Mouse (Mus musculus) ovary, adult 18-20 months (tissue): ENCODE results near the gene Gm49661.
A peak's percentile ranks its signal among the peaks of the same experiment; 100 is the strongest.

ENCODE experiments used
- DNase-seq: peaks from one replicate; pipeline ENCODE4 v3.0.0; 2022; ENCODE audit warnings: low spot score, mixed read lengths

The Gm49661 gene

GRCm38 (mm10) chr8:84969241-84970134, at the start of gene Gm49661, which contains the start of the genes Prdx2 and Rnaseh2a:
Gene Gm49661, minus strand, starts transcription at chr8:84969433.
Gene Prdx2, plus strand, starts transcription at chr8:84969587.
Gene Rnaseh2a, minus strand, starts transcription at chr8:84969767.
- DNase-seq = peak; percentile 67

- no peak for DNase-seq
Observed at GRCm38 (mm10) chr8:85017209-85017608, 48.0 kb upstream of the Gm49661 start.

DNA sequence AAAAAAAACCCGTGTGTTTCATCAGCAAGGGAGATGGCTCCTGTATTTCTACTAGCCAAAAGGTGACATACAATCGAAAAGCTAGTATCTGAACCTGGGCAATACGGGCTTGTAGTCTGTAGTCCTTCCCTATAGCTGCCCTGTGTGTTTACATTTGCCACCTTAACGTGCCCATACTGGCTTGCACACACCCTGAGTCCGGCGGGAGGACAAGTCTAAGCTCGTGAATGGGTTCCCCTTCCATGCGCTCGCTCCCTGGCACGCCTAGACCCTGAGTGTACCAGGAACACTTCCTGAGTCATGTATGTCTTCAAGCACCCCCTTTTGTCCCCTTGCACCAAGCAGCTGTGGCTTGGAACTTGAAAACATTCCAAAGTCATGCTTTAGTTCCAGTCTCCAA, 47.5 kb upstream of the Gm49661 start:
- DNase-seq = no peak

DNA sequence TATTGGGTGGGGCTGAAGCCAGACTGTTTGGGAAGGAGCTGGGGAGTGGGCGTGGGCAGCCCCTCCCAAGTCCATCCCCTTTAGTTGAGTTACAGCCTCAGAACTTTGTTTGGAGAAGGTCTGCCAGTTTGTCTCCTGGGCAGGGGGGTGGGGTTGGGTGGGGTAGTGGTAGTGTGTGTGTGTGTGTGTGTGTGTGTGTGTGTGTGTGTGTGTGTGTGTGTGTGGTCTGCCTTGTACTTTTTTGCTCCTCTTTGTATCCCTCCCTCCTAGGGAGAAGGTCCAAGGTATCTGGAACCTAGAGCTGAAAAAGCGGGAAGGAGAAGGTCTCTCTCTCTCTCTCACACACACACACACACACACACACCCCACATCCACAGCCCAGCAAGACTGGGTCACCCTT, 45.2 kb upstream of the Gm49661 start, which contains the start of gene Best2:
Best2 (minus strand) TSS at position 101 of the 400 bp plus-strand sequence.
- DNase-seq = no peak

DNA sequence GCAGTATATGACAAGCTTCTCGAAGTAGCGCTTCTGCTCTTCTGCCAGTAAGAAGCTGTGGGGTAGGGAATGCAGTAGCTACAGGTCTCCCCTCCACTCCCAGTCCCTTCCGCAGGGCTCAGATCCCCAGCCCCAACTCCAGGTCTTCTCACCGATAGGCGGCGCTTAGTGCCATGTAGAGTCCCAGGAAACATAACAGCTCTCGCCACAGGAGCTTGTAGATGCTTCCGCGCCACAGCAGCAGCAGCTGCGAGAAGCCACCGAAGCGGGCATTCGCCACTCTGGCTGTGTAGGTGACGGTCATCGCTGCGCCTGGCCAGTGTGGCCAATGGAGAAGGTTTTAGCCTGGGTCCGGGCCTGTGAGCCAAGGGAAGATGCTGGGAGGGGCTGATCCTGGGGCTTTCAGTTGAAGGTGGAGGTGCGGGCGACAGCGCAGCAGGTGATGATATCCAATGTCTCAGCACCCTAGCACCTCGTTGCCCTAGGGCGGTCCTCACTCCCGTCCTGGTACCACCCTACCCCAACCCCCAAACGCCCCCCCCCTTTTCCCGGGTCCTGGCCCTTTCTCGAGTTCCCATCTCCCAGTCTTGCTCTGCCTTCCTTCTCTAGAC, 44.1 kb upstream of the Gm49661 start:
- DNase-seq = no peak

GRCm38 (mm10) chr8:85011242-85011641, 42.0 kb upstream of the Gm49661 start:
- DNase-seq = no peak

- no peak for DNase-seq
Observed at GRCm38 (mm10) chr8:85007686-85008085, 38.5 kb upstream of the Gm49661 start.

DNA sequence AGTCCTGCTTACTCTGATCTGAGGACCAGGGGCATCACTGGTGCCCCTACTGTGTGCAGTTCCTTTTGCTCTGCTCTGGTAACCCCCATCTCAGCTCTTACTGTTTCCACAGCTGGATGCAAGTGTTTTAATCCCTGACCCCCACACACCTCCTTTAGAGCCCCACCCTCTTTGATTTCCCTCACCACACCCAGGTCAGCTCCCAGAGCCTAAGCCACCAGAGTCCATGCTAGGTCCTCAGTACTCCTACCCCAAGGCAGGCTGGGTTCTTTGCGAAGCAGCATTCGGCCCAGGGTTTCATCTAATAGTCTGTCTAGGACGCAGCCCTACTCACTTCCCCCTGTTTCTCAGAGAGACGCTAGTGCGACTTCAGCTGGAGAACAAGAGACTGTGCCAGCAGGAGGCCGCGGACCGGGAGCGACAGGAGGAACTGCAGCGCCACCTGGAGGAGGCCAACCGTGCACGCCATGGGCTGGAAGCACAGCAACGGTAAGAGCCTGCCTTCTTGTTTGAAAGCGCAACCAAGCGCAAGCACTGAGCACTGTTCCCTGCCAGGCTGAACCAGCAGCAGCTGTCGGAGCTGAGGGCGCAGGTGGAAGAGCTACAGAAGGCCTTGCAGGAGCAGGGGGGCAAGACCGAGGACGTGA, 28.5 kb upstream of the Gm49661 start:
- peak; percentile 69 for DNase-seq

- DNase-seq = no peak
Observed at GRCm38 (mm10) chr8:84996978-84997377, 27.7 kb upstream of the Gm49661 start.

GRCm38 (mm10) chr8:84995680-84996079, 26.4 kb upstream of the Gm49661 start:
- DNase-seq = no peak

- DNase-seq = no peak
Observed at GRCm38 (mm10) chr8:84994375-84994774, 25.1 kb upstream of the Gm49661 start.

GRCm38 (mm10) chr8:84990836-84991235, 21.6 kb upstream of the Gm49661 start:
- no peak for DNase-seq

DNA sequence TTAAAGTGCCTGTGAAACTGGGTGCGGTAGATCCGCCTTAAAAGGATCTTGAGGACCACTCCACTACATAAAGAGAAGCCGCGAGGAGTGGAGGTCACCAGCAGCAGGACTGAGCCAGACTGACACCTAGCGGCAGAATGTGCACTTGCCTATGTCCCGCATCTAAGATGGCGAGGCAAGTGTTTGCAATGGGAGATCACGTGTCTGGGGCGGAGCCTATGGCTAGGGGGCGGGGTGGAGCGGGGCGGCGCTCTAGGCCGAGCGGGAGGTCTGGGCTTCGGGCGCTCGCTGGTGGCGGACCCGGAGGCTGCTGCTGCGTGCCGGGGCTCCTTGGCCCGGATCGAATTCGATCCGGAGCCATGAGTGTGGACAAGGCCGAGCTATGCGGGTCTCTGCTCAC, 21.1 kb upstream of the Gm49661 start, which contains the start of gene Hook2:
Hook2 (plus strand) TSS at position 255 of the 400 bp plus-strand sequence.
- peak; percentile 93 for DNase-seq

DNA sequence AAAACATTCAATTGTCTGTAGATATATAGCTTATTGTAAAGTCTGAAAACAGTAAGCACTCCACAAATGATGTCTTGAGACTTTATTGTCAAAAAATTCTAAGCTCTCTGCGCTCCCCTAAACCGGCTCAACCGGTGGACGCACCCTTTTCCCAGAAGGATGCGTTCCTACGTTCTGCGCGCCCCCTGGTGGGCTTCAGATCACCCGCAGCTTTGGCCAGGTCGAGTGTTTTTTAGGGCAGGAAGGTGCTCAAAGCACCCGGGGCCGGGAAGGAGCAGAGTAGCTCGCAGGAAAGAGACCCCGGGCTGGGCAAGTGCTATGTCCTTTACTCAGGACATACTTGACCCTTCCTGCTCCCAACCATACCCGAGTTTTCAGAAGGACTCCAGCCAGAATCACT, 20.6 kb upstream of the Gm49661 start:
- peak; percentile 80 for DNase-seq

GRCm38 (mm10) chr8:84989311-84989731, 20.1 kb upstream of the Gm49661 start:
- no peak for DNase-seq

GRCm38 (mm10) chr8:84987903-84988302, 18.7 kb upstream of the Gm49661 start:
- no peak for DNase-seq

DNA sequence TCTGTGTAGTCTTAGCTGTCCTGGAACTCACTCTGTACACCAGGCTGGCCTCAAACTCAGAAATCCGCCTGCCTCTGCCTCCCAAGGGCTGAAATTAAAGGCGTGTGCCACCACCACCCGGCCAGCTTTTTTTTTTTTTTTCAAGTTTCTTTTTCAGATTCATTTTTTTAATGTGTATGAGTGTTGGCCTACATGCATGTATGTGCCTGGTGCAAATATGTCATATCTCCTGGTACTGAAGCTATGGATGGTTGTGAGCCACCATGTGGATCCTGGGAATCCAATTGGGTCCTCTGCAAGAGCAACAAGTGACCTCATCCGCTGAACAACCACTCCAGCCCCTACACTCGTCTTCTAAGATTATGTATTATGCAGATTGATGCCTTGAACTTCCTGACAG, 18.2 kb upstream of the Gm49661 start:
- no peak for DNase-seq

DNA sequence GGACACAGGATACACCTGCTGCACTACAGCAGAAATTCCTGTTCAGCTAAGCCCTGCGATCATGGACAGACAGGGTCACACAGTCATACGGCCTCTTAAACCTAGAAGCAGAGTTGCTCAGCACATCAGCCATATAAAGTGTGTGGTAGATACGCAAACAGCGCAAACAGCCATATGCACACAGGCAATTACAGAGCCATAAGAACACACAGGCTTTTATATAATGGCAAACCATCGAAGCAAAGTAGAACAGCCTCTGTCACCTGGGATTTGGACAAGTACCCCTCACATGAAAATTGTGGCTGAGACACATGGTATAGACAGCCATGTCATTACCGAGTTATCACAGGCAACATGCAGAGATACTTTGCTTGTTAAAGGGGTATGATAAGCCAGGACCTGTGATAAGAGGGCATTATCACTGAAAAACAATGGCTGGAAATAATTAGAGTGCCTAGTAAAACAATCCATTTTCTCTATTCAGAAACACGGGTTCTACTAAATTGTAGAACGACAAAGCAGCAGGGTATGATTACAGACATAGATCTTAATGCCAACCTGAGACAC, 17.2 kb upstream of the Gm49661 start:
- DNase-seq = no peak

DNA sequence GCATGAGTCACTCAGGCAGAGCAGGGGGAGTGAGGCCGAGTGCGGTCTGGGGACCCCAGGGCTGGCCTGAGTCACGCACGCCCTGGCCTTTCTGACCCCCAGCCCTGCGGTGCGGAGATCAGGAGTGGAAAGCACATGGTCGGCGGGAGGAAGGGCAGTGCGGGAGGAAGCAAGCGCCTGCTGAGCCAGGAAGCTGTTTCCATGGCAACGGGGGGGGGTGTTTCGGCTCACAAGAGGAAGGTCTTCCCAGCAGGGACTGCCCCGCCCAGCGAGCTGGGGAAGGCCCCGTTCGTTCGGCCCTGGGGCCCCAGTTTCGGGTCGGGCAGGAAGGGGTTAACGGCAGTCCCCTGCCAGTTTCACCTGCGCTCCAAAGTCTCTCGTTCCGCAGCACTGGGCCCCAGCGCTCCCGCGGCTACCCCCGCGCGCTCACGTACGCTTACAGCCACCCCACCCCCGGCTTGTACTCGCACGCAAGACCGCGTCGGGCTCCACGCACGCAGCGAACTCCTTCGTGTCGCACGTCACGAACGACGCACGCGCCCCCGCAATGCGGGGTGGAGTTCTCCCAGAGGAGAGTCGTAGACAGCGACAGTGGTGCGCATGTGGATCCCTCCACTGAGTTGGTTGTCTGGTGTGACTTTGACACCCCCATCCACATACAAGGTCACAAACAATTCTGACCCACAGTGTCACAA, 16.6 kb upstream of the Gm49661 start:
- peak; percentile 82 for DNase-seq

DNA sequence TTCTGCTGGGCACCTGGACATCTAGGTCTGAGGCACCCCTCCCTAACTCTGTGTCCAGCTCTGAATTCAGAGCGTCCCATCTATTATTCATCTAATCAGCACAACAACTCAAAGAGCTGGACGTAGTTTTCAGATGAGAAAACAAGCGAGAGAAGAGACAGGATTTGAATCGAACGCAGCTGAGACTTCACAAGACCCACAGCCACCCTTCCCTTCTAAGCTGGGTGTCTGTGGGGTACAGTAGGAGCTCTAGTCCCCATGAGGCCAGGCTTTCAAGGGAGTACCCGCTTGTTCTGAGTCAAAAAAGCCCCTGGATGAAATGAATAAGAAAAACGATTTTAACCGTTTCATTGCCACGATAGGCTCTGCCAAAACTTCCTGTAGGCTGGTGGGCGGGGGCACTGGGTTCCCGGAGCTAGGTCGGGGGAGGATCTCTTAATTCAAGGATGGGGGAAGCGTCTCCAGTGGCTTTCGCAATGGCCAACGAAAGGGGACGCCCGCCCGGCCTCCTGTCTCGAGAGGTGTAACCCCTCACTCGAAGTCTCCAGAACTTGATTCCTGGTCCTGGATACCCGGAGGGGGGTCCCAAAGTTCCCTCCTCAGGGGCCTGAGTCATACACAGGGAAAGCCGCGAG, 15.9 kb upstream of the Gm49661 start:
- no peak for DNase-seq
